Mouse (Mus musculus) urinary bladder, postnatal 36 days (tissue): ENCODE results near the gene Nr3c2.

ENCODE experiments used
- DNase-seq, 2 experiments: peaks; one replicate each; pipeline ENCODE4 v3.0.0; 2022; ENCODE audit warnings: low spot score in 2 of 2, mixed read lengths in 1 of 2

The Nr3c2 gene

GRCm38 (mm10) chr8:77170439-77170759 is 271.2 kb downstream of the Nr3c2 start:
- DNase-seq, result no peak

GRCm38 (mm10) chr8:77173075-77173657 is 273.9 kb downstream of the Nr3c2 start:
- no peak for DNase-seq

GRCm38 (mm10) chr8:77173736-77174135 is 274.5 kb downstream of the Nr3c2 start:
- no peak for DNase-seq

GRCm38 (mm10) chr8:77175471-77175870 is 276.2 kb downstream of the Nr3c2 start:
- DNase-seq, result no peak

GRCm38 (mm10) chr8:77176343-77176742 is 277.1 kb downstream of the Nr3c2 start:
- no peak for DNase-seq

GRCm38 (mm10) chr8:77185816-77186215 is 286.6 kb downstream of the Nr3c2 start:
- no peak for DNase-seq

GRCm38 (mm10) chr8:77186914-77187536 is 287.8 kb downstream of the Nr3c2 start:
- no peak for DNase-seq

GRCm38 (mm10) chr8:77187748-77188147 is 288.5 kb downstream of the Nr3c2 start:
- no peak for DNase-seq

- DNase-seq, result no peak
These were observed 289.1 kb downstream of the Nr3c2 start for GRCm38 (mm10) chr8:77188298-77188697.

- DNase-seq, result no peak
These were observed 290.1 kb downstream of the Nr3c2 start for GRCm38 (mm10) chr8:77189318-77189717.

GRCm38 (mm10) chr8:77190393-77190792 is 291.2 kb downstream of the Nr3c2 start:
- DNase-seq, result no peak

GRCm38 (mm10) chr8:77209297-77209696 is 310.1 kb downstream of the Nr3c2 start:
- DNase-seq, result no peak

GRCm38 (mm10) chr8:77213893-77214464 is 314.7 kb downstream of the Nr3c2 start:
- DNase-seq, result no peak

GRCm38 (mm10) chr8:77214665-77215064 is 315.4 kb downstream of the Nr3c2 start:
- no peak for DNase-seq

GRCm38 (mm10) chr8:77215191-77215590 is 315.9 kb downstream of the Nr3c2 start:
- no peak for DNase-seq

GRCm38 (mm10) chr8:77223123-77223522 is 323.9 kb downstream of the Nr3c2 start:
- DNase-seq, result no peak

GRCm38 (mm10) chr8:77227742-77228141 is 328.5 kb downstream of the Nr3c2 start:
- DNase-seq, result no peak

GRCm38 (mm10) chr8:77228688-77229087 is 329.4 kb downstream of the Nr3c2 start:
- no peak for DNase-seq

GRCm38 (mm10) chr8:77231211-77231610 is 332.0 kb downstream of the Nr3c2 start:
- no peak for DNase-seq

GRCm38 (mm10) chr8:77231834-77232233 is 332.6 kb downstream of the Nr3c2 start:
- DNase-seq, result no peak

GRCm38 (mm10) chr8:77232411-77232810 is 333.2 kb downstream of the Nr3c2 start:
- no peak for DNase-seq

- DNase-seq, result peak in 1 of 2 experiments; percentile 36
These were observed 337.5 kb downstream of the Nr3c2 start for GRCm38 (mm10) chr8:77236701-77237100.

- no peak for DNase-seq
These were observed 340.2 kb downstream of the Nr3c2 start for GRCm38 (mm10) chr8:77239462-77239861.

GRCm38 (mm10) chr8:77241381-77241780 is 342.1 kb downstream of the Nr3c2 start:
- no peak for DNase-seq
